Mouse (Mus musculus): ENCODE results near the gene Gm11437. TPM values are rescaled to one million over a fixed set of nuclear protein-coding genes. Genes with fewer than 3 reads are reported as not detected.

Gene Gm11437
- total RNA-seq (2014; rRNA removed): not detected in 2 replicates
- polyA plus RNA-seq (2015; fragmentation: Nextera tagmentation; extraction: Ambion mirVana): 0.16 TPM in 1 of 2 replicates, not detected in the other

- ATAC-seq (ENCODE audit: low FRiP score): no peak
- DNase-seq (ENCODE audit: low spot score): no peak
- H3K9me3 ChIP-seq (ENCODE audit: low read length): no peaks in the 10 kb centered on the region
- WGBS: 86% methylated on average over 5 of the region's 5 CpGs
- no peaks in the 10 kb centered on the region for H3K27me3 ChIP-seq (ENCODE audit: insufficient read depth, low read length)
- TF ChIP-seq CTCF (IDR thresholded peaks at IDR 0.05): no peak
- H3K4me2 ChIP-seq (ENCODE audit: low read depth, low read length, poor library complexity, severe bottlenecking): no peak within 1 kb of the TSS
- H3K4me1 ChIP-seq (ENCODE audit: insufficient read depth, low read length): no peaks in the 10 kb centered on the region
- H3K9ac ChIP-seq (replicated peaks; ENCODE audit: low read length, poor library complexity, severe bottlenecking): no peak within 1 kb of the TSS
- H3K27ac ChIP-seq (ENCODE audit: low read depth, low read length): no peak within 1 kb of the TSS
- no peaks in the 10 kb centered on the region for H3K36me3 ChIP-seq (ENCODE audit: insufficient read depth, low read length)
- no peak within 1 kb of the TSS for H3K4me3 ChIP-seq (ENCODE audit: low read depth, low read length)
Observed at GRCm38 (mm10) chr11:84167046-84167526, at the start of gene Gm11437. Gene Gm11437 (minus strand): TSS chr11:84167476.

- TF ChIP-seq CTCF (IDR thresholded peaks at IDR 0.05): no peak
- H3K36me3 ChIP-seq (ENCODE audit: insufficient read depth, low read length): no peaks in the 10 kb centered on the region
- DNase-seq (ENCODE audit: low spot score) (no peak), ATAC-seq (ENCODE audit: low FRiP score) (no peak)
- H3K4me3 ChIP-seq (ENCODE audit: low read depth, low read length): no peak overlapping the region
- no peak overlapping the region for H3K4me2 ChIP-seq (ENCODE audit: low read depth, low read length, poor library complexity, severe bottlenecking)
- H3K27ac ChIP-seq (ENCODE audit: low read depth, low read length): no peak overlapping the region
- H3K4me1 ChIP-seq (ENCODE audit: insufficient read depth, low read length): no peaks in the 10 kb centered on the region
- H3K27me3 ChIP-seq (ENCODE audit: insufficient read depth, low read length): no peaks in the 10 kb centered on the region
- WGBS: 95% methylated on average over 6 of the region's 6 CpGs
- no peaks in the 10 kb centered on the region for H3K9me3 ChIP-seq (ENCODE audit: low read length)
- no peak overlapping the region for H3K9ac ChIP-seq (replicated peaks; ENCODE audit: low read length, poor library complexity, severe bottlenecking)
Observed at GRCm38 (mm10) chr11:84210876-84211275, 43.6 kb upstream of the Gm11437 start.

GRCm38 (mm10) chr11:84205776-84206175 is 38.5 kb upstream of the Gm11437 start:
- WGBS: 55% methylated on average over 4 of the region's 4 CpGs
- ATAC-seq (ENCODE audit: low FRiP score) (no peak), DNase-seq (ENCODE audit: low spot score) (no peak)
- Histone ChIP-seq H3K4me1 (ENCODE audit: insufficient read depth, low read length) (no peaks in the 10 kb centered on the region), H3K27me3 (ENCODE audit: insufficient read depth, low read length) (no peaks in the 10 kb centered on the region), H3K4me2 (ENCODE audit: low read depth, low read length, poor library complexity, severe bottlenecking) (no peak overlapping the region), H3K9me3 (ENCODE audit: low read length) (no peaks in the 10 kb centered on the region), H3K36me3 (ENCODE audit: insufficient read depth, low read length) (no peaks in the 10 kb centered on the region), H3K9ac (replicated peaks; ENCODE audit: low read length, poor library complexity, severe bottlenecking) (no peak overlapping the region), H3K27ac (ENCODE audit: low read depth, low read length) (no peak overlapping the region), H3K4me3 (ENCODE audit: low read depth, low read length) (no peak overlapping the region)
- no peak for TF ChIP-seq CTCF (IDR thresholded peaks at IDR 0.05)

GRCm38 (mm10) chr11:84197607-84198402 is 30.5 kb upstream of the Gm11437 start:
- H3K4me3 ChIP-seq (ENCODE audit: low read depth, low read length): no peak overlapping the region
- no peak for TF ChIP-seq CTCF (IDR thresholded peaks at IDR 0.05)
- no peaks in the 10 kb centered on the region for H3K9me3 ChIP-seq (ENCODE audit: low read length)
- no peak overlapping the region for H3K9ac ChIP-seq (replicated peaks; ENCODE audit: low read length, poor library complexity, severe bottlenecking)
- 88% methylated on average over 3 of the region's 3 CpGs for WGBS
- no peak overlapping the region for H3K27ac ChIP-seq (ENCODE audit: low read depth, low read length)
- no peak for DNase-seq (ENCODE audit: low spot score)
- ATAC-seq (ENCODE audit: low FRiP score): no peak
- no peaks in the 10 kb centered on the region; the same call in 1 of the 2 replicates for H3K36me3 ChIP-seq (ENCODE audit: insufficient read depth, low read length)
- no peaks in the 10 kb centered on the region for H3K27me3 ChIP-seq (ENCODE audit: insufficient read depth, low read length)
- no peaks in the 10 kb centered on the region for H3K4me1 ChIP-seq (ENCODE audit: insufficient read depth, low read length)
- H3K4me2 ChIP-seq (ENCODE audit: low read depth, low read length, poor library complexity, severe bottlenecking): no peak overlapping the region

- H3K9me3 ChIP-seq (ENCODE audit: low read length): no peaks in the 10 kb centered on the region
- ATAC-seq (ENCODE audit: low FRiP score) (no peak), DNase-seq (ENCODE audit: low spot score) (no peak)
- no peak overlapping the region for H3K9ac ChIP-seq (replicated peaks; ENCODE audit: low read length, poor library complexity, severe bottlenecking)
- TF ChIP-seq CTCF (IDR thresholded peaks at IDR 0.05): no peak
- H3K27me3 ChIP-seq (ENCODE audit: insufficient read depth, low read length): no peaks in the 10 kb centered on the region
- H3K4me3 ChIP-seq (ENCODE audit: low read depth, low read length): no peak overlapping the region
- 93% methylated on average over 3 of the region's 3 CpGs for WGBS
- no peak overlapping the region for H3K27ac ChIP-seq (ENCODE audit: low read depth, low read length)
- H3K4me1 ChIP-seq (ENCODE audit: insufficient read depth, low read length): no peaks in the 10 kb centered on the region
- no peaks in the 10 kb centered on the region; the same call in 1 of the 2 replicates for H3K36me3 ChIP-seq (ENCODE audit: insufficient read depth, low read length)
- H3K4me2 ChIP-seq (ENCODE audit: low read depth, low read length, poor library complexity, severe bottlenecking): no peak overlapping the region
Observed at GRCm38 (mm10) chr11:84194751-84195150, 27.5 kb upstream of the Gm11437 start.

- 70% methylated on average over 10 of the region's 10 CpGs for WGBS
- no peak for TF ChIP-seq CTCF (IDR thresholded peaks at IDR 0.05)
- Histone ChIP-seq H3K27ac (ENCODE audit: low read depth, low read length) (no peak overlapping the region), H3K27me3 (ENCODE audit: insufficient read depth, low read length) (no peaks in the 10 kb centered on the region), H3K9ac (replicated peaks; ENCODE audit: low read length, poor library complexity, severe bottlenecking) (no peak overlapping the region), H3K4me1 (ENCODE audit: insufficient read depth, low read length) (no peaks in the 10 kb centered on the region), H3K4me2 (ENCODE audit: low read depth, low read length, poor library complexity, severe bottlenecking) (no peak overlapping the region), H3K9me3 (ENCODE audit: low read length) (no peaks in the 10 kb centered on the region), H3K4me3 (ENCODE audit: low read depth, low read length) (no peak overlapping the region), H3K36me3 (ENCODE audit: insufficient read depth, low read length) (no peaks in the 10 kb centered on the region; the same call in 1 of the 2 replicates)
- DNase-seq (ENCODE audit: low spot score) (no peak), ATAC-seq (ENCODE audit: low FRiP score) (no peak)
Observed at GRCm38 (mm10) chr11:84193249-84193648, 26.0 kb upstream of the Gm11437 start.
